Mouse (Mus musculus) hindbrain, postnatal 0 days (tissue): ENCODE results near the gene Lztr1. TPM values are rescaled to one million over a fixed set of nuclear protein-coding genes. Genes with fewer than 3 reads are reported as not detected.

Experiments used
- ATAC-seq: fragments of 200-750 bp; cut with Nextera tagmentation; 2 replicates; pipeline ENCODE4 v1.8.0; 2017; ENCODE audit warnings: mild to moderate bottlenecking, moderate TSS enrichment, moderate library complexity
- DNase-seq: peaks from one replicate; pipeline ENCODE4 v3.0.0-alpha.2; 2015; ENCODE audit warnings: low spot score
- H3K27ac ChIP-seq: fragments of 300-500 bp; sonication (generic); 2 replicates; pipeline ENCODE4 v1.5.1; 2014; ENCODE audit warnings: mild to moderate bottlenecking
- H3K27me3 ChIP-seq: fragments of 300-500 bp; sonication (generic); 2 replicates; pipeline ENCODE4 v1.6.1; 2014; ENCODE audit warnings: low read length, mixed read lengths; ENCODE audit not compliant: insufficient read depth
- H3K36me3 ChIP-seq: fragments of 300-500 bp; sonication (generic); 2 replicates; pipeline ENCODE4 v1.6.1; 2014; ENCODE audit warnings: low read length, mixed read lengths; ENCODE audit not compliant: insufficient read depth
- H3K4me1 ChIP-seq: fragments of 300-500 bp; sonication (generic); 2 replicates; pipeline ENCODE4 v1.6.1; 2014; ENCODE audit warnings: antibody characterized with exemption, low read length, mixed read lengths; ENCODE audit not compliant: insufficient read depth
- H3K4me2 ChIP-seq: fragments of 300-500 bp; sonication (generic); 2 replicates; pipeline ENCODE4 v1.6.1; 2014; ENCODE audit warnings: low read depth, mild to moderate bottlenecking, low read length, moderate library complexity, mixed read lengths
- H3K4me3 ChIP-seq: fragments of 300-500 bp; sonication (generic); 2 replicates; pipeline ENCODE4 v1.5.1; 2014; ENCODE audit warnings: low read length
- H3K9ac ChIP-seq: fragments of 300-500 bp; sonication (generic); replicated peaks from 2 replicates; pipeline ENCODE4 v1.6.1; 2014; ENCODE audit warnings: mild to moderate bottlenecking, low read length, moderate library complexity, mixed read lengths
- H3K9me3 ChIP-seq: fragments of 300-500 bp; sonication (generic); 2 replicates; pipeline ENCODE4 v1.6.1; 2016; ENCODE audit warnings: low read length, mixed read lengths
- CTCF ChIP-seq: IDR thresholded peaks from 2 replicates; pipeline ENCODE4 v1.5.1; 2016; ENCODE audit warnings: antibody characterized with exemption, control low read depth, low read depth
- WGBS: fragments of 180-500 bp; shearing (Covaris S2); extraction: QIAGEN DNeasy Blood & Tissue Kit; methylation state at CpG from one replicate; pipeline ENCODE4 v1.1.7; 2014; 5-methylcytosine and 5-hydroxymethylcytosine counted together
- polyA plus RNA-seq: library from polyadenylated mRNA; unstranded; fragments of >200 nt; fragmentation: Nextera tagmentation; extraction: Ambion mirVana; gene quantifications from 2 replicates; pipeline ENCODE4 v1.2.1, GENCODE M21; 2015
- total RNA-seq: library from RNA; depleted of rRNA; stranded (reverse); fragments of >200 nt; gene quantifications from 2 replicates; pipeline ENCODE4 v1.2.3, GENCODE M21; 2014

Gene Lztr1
- total and polyA plus RNA-seq, 2 experiments from 2014 or later = 82.2 to 279 TPM

- Histone ChIP-seq H3K9me3 (no peaks in the 10 kb centered on the region), H3K27me3 (no peaks in the 10 kb centered on the region), H3K36me3 (peaks cover 24% of the 10 kb centered on the region), H3K27ac (no peak overlapping the region), H3K4me3 (no peak overlapping the region), H3K9ac (no peak overlapping the region), H3K4me2 (no peak overlapping the region), H3K4me1 (peaks cover 13% of the 10 kb centered on the region)
- ATAC-seq (no peak), DNase-seq (no peak)
- no peak for TF ChIP-seq CTCF
- 79% methylated on average over 4 of the region's 4 CpGs for WGBS
Measured at GRCm38 (mm10) chr16:17511431-17511830, 2.9 kb downstream of the Lztr1 start.

GRCm38 (mm10) chr16:17518910-17519309 is 10.4 kb downstream of the Lztr1 start:
- Histone ChIP-seq H3K4me2 (no peak overlapping the region), H3K27me3 (no peaks in the 10 kb centered on the region), H3K4me1 (no peaks in the 10 kb centered on the region), H3K9ac (no peak overlapping the region), H3K27ac (no peak overlapping the region), H3K36me3 (peaks cover 76% of the 10 kb centered on the region), H3K9me3 (no peaks in the 10 kb centered on the region), H3K4me3 (no peak overlapping the region)
- 76% methylated on average over 2 of the region's 2 CpGs for WGBS
- ATAC-seq = no peak
- no peak for DNase-seq
- no peak for TF ChIP-seq CTCF

- DNase-seq (no peak), ATAC-seq (no peak)
- Histone ChIP-seq H3K4me3 (no peak overlapping the region), H3K36me3 (peaks cover 78% of the 10 kb centered on the region), H3K9me3 (no peaks in the 10 kb centered on the region), H3K27ac (no peak overlapping the region), H3K27me3 (no peaks in the 10 kb centered on the region), H3K4me2 (no peak overlapping the region), H3K4me1 (no peaks in the 10 kb centered on the region), H3K9ac (no peak overlapping the region)
- no peak for TF ChIP-seq CTCF
- 93% methylated on average over 11 of the region's 11 CpGs for WGBS
Measured at GRCm38 (mm10) chr16:17524156-17524555, 15.7 kb downstream of the Lztr1 start.

- no peak overlapping the region for H3K4me3 ChIP-seq
- DNase-seq = no peak
- no peak overlapping the region for H3K4me2 ChIP-seq
- no peak overlapping the region for H3K27ac ChIP-seq
- ATAC-seq = no peak
- H3K36me3 ChIP-seq = peaks cover 65% of the 10 kb centered on the region
- WGBS = 77% methylated on average over 3 of the region's 3 CpGs
- no peak overlapping the region for H3K9ac ChIP-seq
- TF ChIP-seq CTCF = no peak
- H3K9me3 ChIP-seq = no peaks in the 10 kb centered on the region
- peaks cover 5% of the 10 kb centered on the region; the same call in 1 of the 2 replicates for H3K4me1 ChIP-seq
- H3K27me3 ChIP-seq = no peaks in the 10 kb centered on the region
Measured at GRCm38 (mm10) chr16:17525524-17525923, 17.0 kb downstream of the Lztr1 start.

GRCm38 (mm10) chr16:17526223-17526622 is 17.7 kb downstream of the Lztr1 start:
- Histone ChIP-seq H3K9me3 (no peaks in the 10 kb centered on the region), H3K27ac (no peak overlapping the region), H3K4me3 (no peak overlapping the region), H3K4me2 (no peak overlapping the region), H3K36me3 (peaks cover 58% of the 10 kb centered on the region), H3K27me3 (no peaks in the 10 kb centered on the region), H3K4me1 (peaks cover 5% of the 10 kb centered on the region), H3K9ac (no peak overlapping the region)
- ATAC-seq (no peak), DNase-seq (no peak)
- 92% methylated on average over 6 of the region's 6 CpGs for WGBS
- no peak for TF ChIP-seq CTCF

- no peak for ATAC-seq
- H3K4me3 ChIP-seq = no peak overlapping the region
- H3K36me3 ChIP-seq = peaks cover 44% of the 10 kb centered on the region
- no peak overlapping the region for H3K27ac ChIP-seq
- no peak for TF ChIP-seq CTCF
- peaks cover 14% of the 10 kb centered on the region for H3K4me1 ChIP-seq
- H3K27me3 ChIP-seq = no peaks in the 10 kb centered on the region
- H3K9me3 ChIP-seq = no peaks in the 10 kb centered on the region
- no peak for DNase-seq
- H3K4me2 ChIP-seq = no peak overlapping the region
- no peak overlapping the region for H3K9ac ChIP-seq
Measured at GRCm38 (mm10) chr16:17527606-17528005, 19.1 kb downstream of the Lztr1 start.

GRCm38 (mm10) chr16:17528276-17528675 is 19.8 kb downstream of the Lztr1 start:
- TF ChIP-seq CTCF = no peak
- ATAC-seq (no peak), DNase-seq (no peak)
- Histone ChIP-seq H3K27me3 (no peaks in the 10 kb centered on the region), H3K4me2 (no peak overlapping the region), H3K9ac (no peak overlapping the region), H3K27ac (no peak overlapping the region), H3K4me3 (no peak overlapping the region), H3K36me3 (peaks cover 37% of the 10 kb centered on the region), H3K4me1 (peaks cover 14% of the 10 kb centered on the region), H3K9me3 (no peaks in the 10 kb centered on the region)
- 86% methylated on average over 13 of the region's 13 CpGs for WGBS
